Comparison of ENCODE assay signal across 8 mouse cellular contexts in the genomic region with DNA sequence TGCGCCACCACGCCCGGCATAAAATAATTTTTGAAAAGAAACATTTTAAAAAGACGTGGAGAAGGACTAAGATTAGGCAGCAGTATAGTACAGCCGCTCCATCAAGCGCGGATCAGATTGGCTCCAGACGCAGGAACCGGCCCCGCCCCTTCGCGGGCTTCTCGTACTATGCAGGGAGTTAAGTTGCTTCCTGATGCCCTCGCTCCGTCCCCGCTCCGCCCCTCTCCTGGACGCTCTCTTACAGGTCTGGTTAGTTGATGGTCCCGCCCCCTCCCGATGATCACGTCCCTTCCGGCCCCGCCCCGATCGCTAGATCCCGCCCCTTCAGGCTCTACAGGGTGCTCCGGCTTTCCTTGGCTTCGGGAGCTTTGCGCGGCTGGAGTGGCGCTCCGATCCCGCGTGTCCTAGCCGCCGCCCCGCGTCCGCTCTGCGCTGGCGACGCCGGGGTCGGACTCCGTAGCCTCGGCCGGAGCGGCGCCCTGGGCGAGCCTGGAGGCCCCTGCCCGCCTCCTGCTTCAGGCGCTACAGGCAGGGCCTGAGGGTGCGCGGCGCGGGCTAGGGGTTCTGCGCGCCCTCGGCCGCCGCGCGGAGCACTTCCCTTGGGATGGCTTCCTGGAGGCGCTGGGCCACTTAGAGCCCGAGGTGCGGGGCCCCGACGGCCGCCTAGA. TPM values are rescaled to one million over a fixed set of nuclear protein-coding genes. Genes with fewer than 3 reads are reported as not detected.
DNase-seq lines count a peak whose midpoint lies in the region; ATAC-seq and TF ChIP-seq lines count a peak whose summit lies in the region.

Gene Fance, plus strand, starts transcription at position 308 of the 668 bp plus-strand sequence.

- H3K9me3 ChIP-seq in heart, embryonic 12.5 days (replicated peaks), result no peaks in the 10 kb centered on the region
- H3K9me3 ChIP-seq in kidney, postnatal 0 days (replicated peaks; ENCODE audit: low read length), result no peaks in the 10 kb centered on the region
- no peaks in the 10 kb centered on the region for H3K9me3 ChIP-seq in liver, embryonic 11.5 days (ENCODE audit: control insufficient read depth, low read length)
- no peaks in the 10 kb centered on the region for H3K9me3 ChIP-seq in stomach, embryonic 14.5 days (ENCODE audit: control insufficient read depth, low read depth, low read length)

- H3K9ac ChIP-seq in heart, embryonic 12.5 days, result peak within 1 kb of the TSS; percentile 87
- peak within 1 kb of the TSS; percentile 82 for H3K9ac ChIP-seq in kidney, postnatal 0 days (ENCODE audit: low read depth, low read length)
- peak within 1 kb of the TSS; percentile 88 for H3K9ac ChIP-seq in liver, embryonic 11.5 days (ENCODE audit: low read depth, low read length)
- H3K9ac ChIP-seq in stomach, embryonic 14.5 days (replicated peaks; ENCODE audit: low read depth, low read length), result peak within 1 kb of the TSS; percentile 90

- under 1% methylated on average over 69 of the region's 69 CpGs for WGBS in heart, embryonic 12.5 days
- WGBS in kidney, postnatal 0 days, result under 1% methylated on average over 60 of the region's 69 CpGs
- under 1% methylated on average over 66 of the region's 69 CpGs for WGBS in liver, embryonic 11.5 days
- WGBS in stomach, embryonic 14.5 days, result under 1% methylated on average over 69 of the region's 69 CpGs

- peak within 1 kb of the TSS; percentile 77 for H3K4me2 ChIP-seq in heart, embryonic 12.5 days
- peak within 1 kb of the TSS; percentile 94 for H3K4me2 ChIP-seq in kidney, postnatal 0 days (ENCODE audit: low read length)
- H3K4me2 ChIP-seq in liver, embryonic 11.5 days, result peak within 1 kb of the TSS; percentile 89
- peak within 1 kb of the TSS; percentile 79 for H3K4me2 ChIP-seq in stomach, embryonic 14.5 days (replicated peaks; ENCODE audit: low read depth, low read length)

- H3K27ac ChIP-seq in heart, embryonic 12.5 days (ENCODE audit: poor library complexity, severe bottlenecking), result peak within 1 kb of the TSS; percentile 83
- peak within 1 kb of the TSS; percentile 93 for H3K27ac ChIP-seq in kidney, postnatal 0 days
- peak within 1 kb of the TSS; percentile 91 for H3K27ac ChIP-seq in liver, embryonic 11.5 days (ENCODE audit: low read depth, low read length)
- H3K27ac ChIP-seq in stomach, embryonic 14.5 days (ENCODE audit: low read length), result peak within 1 kb of the TSS; percentile 92

- DNase-seq in CD4-positive helper T cell, adult 2 months (ENCODE audit: low read depth, low spot score), result peak; percentile 99
- DNase-seq in brain, embryonic 18.5 days (ENCODE audit: low read depth, low spot score), result peak; percentile 97
- peak; percentile 100 for DNase-seq in kidney, postnatal 0 days (ENCODE audit: low spot score)
- peak; percentile 98 for DNase-seq in liver, embryonic 11.5 days (ENCODE audit: low spot score)
- DNase-seq in naive thymus-derived CD4-positive, alpha-beta T cell, adult 2 months (ENCODE audit: low read depth), result peak; percentile 99

- H3K4me3 ChIP-seq in heart, embryonic 12.5 days, result peak within 1 kb of the TSS; percentile 76
- peak within 1 kb of the TSS; percentile 76 for H3K4me3 ChIP-seq in kidney, postnatal 0 days (replicated peaks; ENCODE audit: low read depth, low read length)
- H3K4me3 ChIP-seq in liver, embryonic 11.5 days (ENCODE audit: low read depth, low read length), result peak within 1 kb of the TSS; percentile 85
- peak within 1 kb of the TSS; percentile 89 for H3K4me3 ChIP-seq in stomach, embryonic 14.5 days (ENCODE audit: low read depth, low read length)

- no peak; the same call in 1 of the 2 replicates for TF ChIP-seq CTCF in kidney, postnatal 0 days (IDR thresholded peaks at IDR 0.05; ENCODE audit: low read depth)

- H3K36me3 ChIP-seq in heart, embryonic 12.5 days, result peaks cover 29% of the 10 kb centered on the region
- H3K36me3 ChIP-seq in kidney, postnatal 0 days (ENCODE audit: insufficient read depth, low read length), result peaks cover 22% of the 10 kb centered on the region; the same call in 1 of the 2 replicates
- H3K36me3 ChIP-seq in liver, embryonic 11.5 days (ENCODE audit: control insufficient read depth, insufficient read depth, low read length), result peaks cover 16% of the 10 kb centered on the region; the same call in 1 of the 2 replicates
- peaks cover 20% of the 10 kb centered on the region for H3K36me3 ChIP-seq in stomach, embryonic 14.5 days (ENCODE audit: control insufficient read depth, insufficient read depth, low read length)

- peak; percentile 94 for ATAC-seq in erythroid progenitor cell, adult 5-6 weeks (replicated peaks; ENCODE audit: low FRiP score, poor library complexity, severe bottlenecking)
- peak; percentile 96 for ATAC-seq in heart, embryonic 12.5 days (ENCODE audit: insufficient number of reproducible peaks, low FRiP score)
- ATAC-seq in kidney, postnatal 0 days (replicated peaks; ENCODE audit: low FRiP score, low read depth), result peak; percentile 96
- ATAC-seq in liver, embryonic 11.5 days (replicated peaks; ENCODE audit: low FRiP score), result peak; percentile 95
- peak; percentile 98 for ATAC-seq in stomach, embryonic 14.5 days (ENCODE audit: insufficient number of reproducible peaks, insufficient read depth, low FRiP score, low read depth)

- H3K27me3 ChIP-seq in heart, embryonic 12.5 days (replicated peaks), result no peaks in the 10 kb centered on the region
- no peaks in the 10 kb centered on the region for H3K27me3 ChIP-seq in kidney, postnatal 0 days (ENCODE audit: insufficient read depth, low read length)
- no peaks in the 10 kb centered on the region for H3K27me3 ChIP-seq in liver, embryonic 11.5 days (replicated peaks; ENCODE audit: control insufficient read depth, insufficient read depth, low read length)
- H3K27me3 ChIP-seq in stomach, embryonic 14.5 days (ENCODE audit: control insufficient read depth, insufficient read depth, low read length), result no peaks in the 10 kb centered on the region

- peaks cover 24% of the 10 kb centered on the region for H3K4me1 ChIP-seq in heart, embryonic 12.5 days (replicated peaks)
- peaks cover 7% of the 10 kb centered on the region for H3K4me1 ChIP-seq in kidney, postnatal 0 days (replicated peaks; ENCODE audit: insufficient read depth, low read length)
- peaks cover 39% of the 10 kb centered on the region for H3K4me1 ChIP-seq in liver, embryonic 11.5 days (replicated peaks; ENCODE audit: control insufficient read depth, insufficient read depth, low read length)
- H3K4me1 ChIP-seq in stomach, embryonic 14.5 days (ENCODE audit: control insufficient read depth, insufficient read depth, low read length), result peaks cover 9% of the 10 kb centered on the region

RNA-seq across cellular contexts. Expression of gene Fance, which starts in this region (rescaled TPM):
- 9.7 and 10.5 TPM in 2 replicates for total RNA-seq in erythroid progenitor cell, adult 5-6 weeks (2015; ENCODE audit: low replicate concordance)
- 0.76 and 9.8 TPM in 2 replicates for total RNA-seq in erythroid progenitor cell, adult 5-6 weeks (2017; ENCODE audit: low replicate concordance)
- 21.8 and 23.0 TPM in 2 replicates for polyA plus RNA-seq in heart, embryonic 12.5 days (2016; fragmentation: Nextera tagmentation; extraction: Ambion mirVana)
- 24.9 and 29.5 TPM in 2 replicates for polyA plus RNA-seq in kidney, postnatal 0 days (2015; fragmentation: Nextera tagmentation; extraction: Ambion mirVana)
- polyA plus RNA-seq in liver, embryonic 11.5 days (2014; fragmentation: Nextera tagmentation; extraction: Ambion mirVana), result 30.2 and 31.1 TPM in 2 replicates
- 26.5 and 29.9 TPM in 2 replicates for polyA plus RNA-seq in stomach, embryonic 14.5 days (2014; fragmentation: Nextera tagmentation; extraction: Ambion mirVana)

Comparison
In these comparisons a context has a peak if more than half of its experiments do, and no peak if none do; other contexts are left out.
1. Peak in every context shown above with its lines: DNase-seq, ATAC-seq, H3K4me3 ChIP-seq and H3K27ac ChIP-seq.